Mouse (Mus musculus): ENCODE measurements around the gene Large2. TPM values are rescaled to one million over a fixed set of nuclear protein-coding genes. Genes with fewer than 3 reads are reported as not detected.
A peak's percentile ranks its signal among the peaks of the same experiment; 100 is the strongest.
"Not testable (repeated sequence)": the region's sequence is repeated elsewhere in the genome, so short reads cannot be mapped to it uniquely, and the experiment has no call there.

The Large2 gene
- polyA plus RNA-seq, 1 experiment from 2014 or later, result 2.2 TPM

DNA sequence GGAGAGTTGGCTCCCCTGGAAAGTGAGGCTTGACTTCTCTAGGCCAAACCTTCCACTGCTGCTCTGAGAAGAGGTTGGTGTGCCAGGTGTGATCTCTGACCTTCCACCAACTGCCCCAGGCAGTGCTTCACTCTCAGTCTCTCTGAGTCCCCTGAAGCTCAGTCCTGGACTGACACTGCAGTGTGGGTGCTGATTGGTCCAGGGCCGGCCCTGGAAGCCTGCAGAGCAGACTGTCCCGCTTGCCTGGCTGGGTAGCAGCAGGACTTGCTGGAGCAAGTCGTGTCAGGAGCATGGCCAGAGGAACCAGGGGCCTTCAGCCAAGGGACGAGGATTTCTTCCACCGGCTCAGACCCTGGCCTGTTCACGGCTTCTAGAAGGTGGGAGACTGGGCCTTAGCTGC lies 30.1 kb upstream of the Large2 start:
- Histone ChIP-seq H3K4me3 (ENCODE audit: low read depth, low read length) (no peak overlapping the region), H3K27ac (ENCODE audit: low read depth, low read length) (0 out of 2 replicates have a peak overlapping the region, but pooled peaks have one; percentile 44), H3K36me3 (ENCODE audit: control insufficient read depth, insufficient read depth, low read length) (peaks cover 11% of the 10 kb centered on the region)

GRCm38 (mm10) chr2:92403776-92404319 lies 29.2 kb upstream of the Large2 start:
- Histone ChIP-seq H3K4me2 (ENCODE audit: low read depth, low read length) (no peak overlapping the region), H3K27me3 (ENCODE audit: control insufficient read depth, insufficient read depth, low read length) (no peaks in the 10 kb centered on the region), H3K9me3 (ENCODE audit: control insufficient read depth, low read length) (no peaks in the 10 kb centered on the region), H3K4me1 (ENCODE audit: control insufficient read depth, insufficient read depth, low read length) (peaks cover 14% of the 10 kb centered on the region), H3K36me3 (ENCODE audit: control insufficient read depth, insufficient read depth, low read length) (0 out of 2 replicates have a peak, but pooled peaks cover 8% of the 10 kb centered on the region), H3K4me3 (ENCODE audit: low read depth, low read length) (no peak overlapping the region), H3K9ac (replicated peaks; ENCODE audit: low read depth, low read length) (no peak overlapping the region), H3K27ac (ENCODE audit: low read depth, low read length) (no peak overlapping the region)
- 96% methylated on average over 5 of the region's 5 CpGs for WGBS
- ATAC-seq (ENCODE audit: low read depth), result no peak

More for the DNA sequence above, 30.1 kb upstream of the Large2 start:
- ATAC-seq (ENCODE audit: low read depth), result no peak
- WGBS, result 93% methylated on average over 6 of the region's 6 CpGs
- no peak overlapping the region for H3K4me2 ChIP-seq (ENCODE audit: low read depth, low read length)
- no peaks in the 10 kb centered on the region for H3K9me3 ChIP-seq (ENCODE audit: control insufficient read depth, low read length)
- H3K27me3 ChIP-seq (ENCODE audit: control insufficient read depth, insufficient read depth, low read length), result no peaks in the 10 kb centered on the region
- peaks cover 6% of the 10 kb centered on the region; the same call in 1 of the 2 replicates for H3K4me1 ChIP-seq (ENCODE audit: control insufficient read depth, insufficient read depth, low read length)
- no peak overlapping the region for H3K9ac ChIP-seq (replicated peaks; ENCODE audit: low read depth, low read length)

GRCm38 (mm10) chr2:92402591-92403326 lies 28.1 kb upstream of the Large2 start:
- Histone ChIP-seq H3K27ac (ENCODE audit: low read depth, low read length) (no peak overlapping the region), H3K4me2 (ENCODE audit: low read depth, low read length) (no peak overlapping the region), H3K36me3 (ENCODE audit: control insufficient read depth, insufficient read depth, low read length) (0 out of 2 replicates have a peak, but pooled peaks cover 4% of the 10 kb centered on the region), H3K27me3 (ENCODE audit: control insufficient read depth, insufficient read depth, low read length) (no peaks in the 10 kb centered on the region), H3K4me1 (ENCODE audit: control insufficient read depth, insufficient read depth, low read length) (peaks cover 19% of the 10 kb centered on the region), H3K9ac (replicated peaks; ENCODE audit: low read depth, low read length) (no peak overlapping the region), H3K4me3 (ENCODE audit: low read depth, low read length) (no peak overlapping the region), H3K9me3 (ENCODE audit: control insufficient read depth, low read length) (no peaks in the 10 kb centered on the region)
- ATAC-seq (ENCODE audit: low read depth), result no peak
- WGBS, result 64% methylated on average over 4 of the region's 4 CpGs

DNA sequence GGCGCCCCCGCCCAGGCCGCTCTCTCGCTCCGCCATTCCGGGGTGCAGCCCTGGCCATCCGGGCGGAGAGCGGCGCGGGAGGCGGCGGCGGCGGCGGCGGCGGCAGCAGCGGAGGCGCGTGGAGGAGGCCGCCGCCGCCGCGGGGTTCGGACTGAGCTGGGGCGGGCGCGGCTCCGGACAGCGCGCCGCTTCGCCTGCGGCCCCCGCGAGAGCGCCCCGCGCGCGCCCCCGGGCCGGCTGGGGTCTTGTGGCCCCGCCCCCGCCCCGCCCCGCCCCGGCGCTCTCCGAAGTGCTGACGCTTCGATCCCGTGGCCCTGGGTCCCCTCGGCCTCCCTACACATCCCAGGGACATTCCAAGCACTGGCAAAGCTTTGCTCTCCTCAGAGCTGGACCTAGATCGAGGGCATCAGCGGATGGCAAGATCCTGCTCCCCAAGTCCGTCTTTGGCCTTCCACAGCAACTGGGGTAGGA lies 26.5 kb upstream of the Large2 start, which contains the start of gene Mapk8ip1:
TSS of gene Mapk8ip1 (minus strand) at position 173 of the 471 bp plus-strand sequence.
- Histone ChIP-seq H3K27ac (ENCODE audit: low read depth, low read length) (peak within 1 kb of the TSS; percentile 56), H3K4me3 (ENCODE audit: low read depth, low read length) (peak within 1 kb of the TSS; percentile 83), H3K9ac (replicated peaks; ENCODE audit: low read depth, low read length) (peak within 1 kb of the TSS; percentile 84), H3K4me1 (ENCODE audit: control insufficient read depth, insufficient read depth, low read length) (peaks cover 20% of the 10 kb centered on the region), H3K9me3 (ENCODE audit: control insufficient read depth, low read length) (no peaks in the 10 kb centered on the region), H3K4me2 (ENCODE audit: low read depth, low read length) (peak within 1 kb of the TSS; percentile 57), H3K27me3 (ENCODE audit: control insufficient read depth, insufficient read depth, low read length) (no peaks in the 10 kb centered on the region), H3K36me3 (ENCODE audit: control insufficient read depth, insufficient read depth, low read length) (no peaks in the 10 kb centered on the region)
- WGBS, result 1% methylated on average over 48 of the region's 59 CpGs
- peak; percentile 68 for ATAC-seq (ENCODE audit: low read depth)

DNA sequence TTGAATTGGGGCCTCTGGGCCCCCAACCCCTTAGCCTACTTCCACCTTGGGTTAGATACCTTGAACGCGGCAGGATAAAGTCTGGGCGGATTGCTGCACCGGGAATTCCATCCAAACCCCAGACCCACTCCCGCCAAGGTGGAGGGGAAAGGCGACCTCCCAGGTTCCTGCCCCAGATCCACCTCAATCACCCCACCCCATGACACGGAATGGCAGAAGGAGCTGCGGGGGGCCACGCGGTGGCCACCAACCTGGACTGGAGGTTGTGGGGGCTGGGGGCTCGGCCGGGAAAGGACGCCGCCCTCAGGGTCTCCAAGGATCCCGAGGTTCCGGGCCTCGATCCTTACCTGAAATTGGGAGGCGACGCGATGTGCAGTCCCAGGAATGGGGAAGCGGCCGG lies 26.0 kb upstream of the Large2 start:
- Histone ChIP-seq H3K9ac (replicated peaks; ENCODE audit: low read depth, low read length) (peak overlapping the region; percentile 84), H3K4me2 (ENCODE audit: low read depth, low read length) (peak overlapping the region; percentile 57), H3K27me3 (ENCODE audit: control insufficient read depth, insufficient read depth, low read length) (no peaks in the 10 kb centered on the region), H3K4me3 (ENCODE audit: low read depth, low read length) (peak overlapping the region; percentile 83), H3K4me1 (ENCODE audit: control insufficient read depth, insufficient read depth, low read length) (peaks cover 18% of the 10 kb centered on the region), H3K36me3 (ENCODE audit: control insufficient read depth, insufficient read depth, low read length) (no peaks in the 10 kb centered on the region), H3K27ac (ENCODE audit: low read depth, low read length) (peak overlapping the region; percentile 56), H3K9me3 (ENCODE audit: control insufficient read depth, low read length) (no peaks in the 10 kb centered on the region)
- ATAC-seq (ENCODE audit: low read depth), result 0 out of 2 replicates have a peak, but pooled peaks have one; percentile 14
- WGBS, result 3% methylated on average over 22 of the region's 22 CpGs

- H3K36me3 ChIP-seq (ENCODE audit: control insufficient read depth, insufficient read depth, low read length); ATAC-seq (ENCODE audit: low read depth); H3K27ac ChIP-seq (ENCODE audit: low read depth, low read length); H3K9ac ChIP-seq (replicated peaks; ENCODE audit: low read depth, low read length); H3K27me3 ChIP-seq (ENCODE audit: control insufficient read depth, insufficient read depth, low read length); H3K9me3 ChIP-seq (ENCODE audit: control insufficient read depth, low read length): not testable (repeated sequence)
- H3K4me3 ChIP-seq (ENCODE audit: low read depth, low read length), result peak overlapping the region; percentile 83
- peak overlapping the region; percentile 57; the same call in 1 of the 2 replicates for H3K4me2 ChIP-seq (ENCODE audit: low read depth, low read length)
- WGBS, result 29% methylated on average over 3 of the region's 4 CpGs
- peaks cover 14% of the 10 kb centered on the region for H3K4me1 ChIP-seq (ENCODE audit: control insufficient read depth, insufficient read depth, low read length)
Measured at GRCm38 (mm10) chr2:92399877-92400276, 25.2 kb upstream of the Large2 start.

- H3K4me2 ChIP-seq (ENCODE audit: low read depth, low read length), result no peak overlapping the region
- WGBS, result 77% methylated on average over 1 of the region's 1 CpGs
- no peak for ATAC-seq (ENCODE audit: low read depth)
Measured at GRCm38 (mm10) chr2:92397436-92397835, 22.8 kb upstream of the Large2 start.

GRCm38 (mm10) chr2:92395535-92395934 lies 20.9 kb upstream of the Large2 start:
- H3K36me3 ChIP-seq (ENCODE audit: control insufficient read depth, insufficient read depth, low read length), result no peaks in the 10 kb centered on the region
- ATAC-seq (ENCODE audit: low read depth), result no peak

More at GRCm38 (mm10) chr2:92397436-92397835, 22.8 kb upstream of the Large2 start:
- no peak overlapping the region for H3K27ac ChIP-seq (ENCODE audit: low read depth, low read length)
- H3K36me3 ChIP-seq (ENCODE audit: control insufficient read depth, insufficient read depth, low read length), result no peaks in the 10 kb centered on the region
- no peak overlapping the region for H3K4me3 ChIP-seq (ENCODE audit: low read depth, low read length)
- H3K4me1 ChIP-seq (ENCODE audit: control insufficient read depth, insufficient read depth, low read length), result peaks cover 23% of the 10 kb centered on the region
- H3K27me3 ChIP-seq (ENCODE audit: control insufficient read depth, insufficient read depth, low read length), result no peaks in the 10 kb centered on the region
- no peaks in the 10 kb centered on the region for H3K9me3 ChIP-seq (ENCODE audit: control insufficient read depth, low read length)
- no peak overlapping the region for H3K9ac ChIP-seq (replicated peaks; ENCODE audit: low read depth, low read length)

More at GRCm38 (mm10) chr2:92395535-92395934, 20.9 kb upstream of the Large2 start:
- H3K9ac ChIP-seq (replicated peaks; ENCODE audit: low read depth, low read length), result no peak overlapping the region
- WGBS, result 93% methylated on average over 3 of the region's 3 CpGs
- H3K27ac ChIP-seq (ENCODE audit: low read depth, low read length), result no peak overlapping the region
- H3K4me2 ChIP-seq (ENCODE audit: low read depth, low read length), result no peak overlapping the region
- no peak overlapping the region for H3K4me3 ChIP-seq (ENCODE audit: low read depth, low read length)
- peaks cover 40% of the 10 kb centered on the region for H3K4me1 ChIP-seq (ENCODE audit: control insufficient read depth, insufficient read depth, low read length)
- no peaks in the 10 kb centered on the region for H3K9me3 ChIP-seq (ENCODE audit: control insufficient read depth, low read length)
- H3K27me3 ChIP-seq (ENCODE audit: control insufficient read depth, insufficient read depth, low read length), result no peaks in the 10 kb centered on the region

Measured in neural tube, embryonic 14.5 days (tissue).